Mouse (Mus musculus) large intestine, adult 2 months (tissue): ENCODE measurements around the gene Itpk1. TPM values are rescaled to one million over a fixed set of nuclear protein-coding genes. Genes with fewer than 3 reads are reported as not detected.
A peak's percentile ranks its signal among the peaks of the same experiment; 100 is the strongest.

Experiments used
- DNase-seq: peaks from one replicate; pipeline ENCODE4 v3.0.0-alpha.2; 2012; ENCODE audit warnings: low read depth, low spot score
- WGBS: fragments of 180-500 bp; shearing (Covaris S2); methylation state at CpG from one replicate; pipeline ENCODE4 v1.1.7; 2018; 5-methylcytosine and 5-hydroxymethylcytosine counted together
- polyA plus RNA-seq: library from polyadenylated mRNA; depleted of rRNA; stranded (reverse); fragments of >200 nt; gene quantifications from 2 replicates; pipeline ENCODE4 v1.2.3, GENCODE M21; 2012

Itpk1 gene
- polyA plus RNA-seq, 1 experiment: 205 TPM

DNA sequence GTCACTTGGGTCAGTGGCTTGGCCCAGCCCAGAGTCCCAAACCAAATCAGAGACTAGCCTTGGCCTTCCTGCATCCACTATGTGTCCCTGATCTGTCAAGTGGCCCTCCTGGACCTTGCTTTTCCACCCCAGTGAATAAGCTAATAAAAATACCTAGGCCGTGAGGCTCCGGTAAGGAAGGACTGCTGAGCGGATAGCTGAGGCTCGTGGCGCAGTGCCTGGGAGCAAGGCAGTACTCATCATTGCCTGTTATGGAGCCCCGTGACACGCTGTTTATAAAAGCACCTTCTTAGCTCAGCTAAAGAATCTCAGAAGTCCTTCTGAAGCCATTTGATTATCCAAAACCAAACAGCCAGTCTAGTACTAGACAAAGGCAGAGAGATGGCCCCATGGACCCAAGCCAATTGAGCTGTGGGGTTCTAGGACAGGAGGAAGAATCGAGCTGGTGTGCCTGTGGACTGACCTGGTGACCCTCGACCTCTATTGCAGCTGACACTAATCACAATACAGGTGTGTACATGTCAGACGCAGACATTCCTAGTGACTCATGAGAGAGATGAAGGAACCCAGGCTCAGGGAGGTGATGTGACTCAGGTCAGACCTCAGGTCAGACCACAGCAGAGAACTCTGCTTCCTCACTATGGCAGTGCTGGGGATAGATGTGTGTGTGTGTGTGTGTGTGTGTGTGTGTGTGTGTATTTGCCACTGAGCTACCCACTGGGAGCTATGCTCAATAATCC lies 127.9 kb downstream of the Itpk1 start:
- no peak for DNase-seq
- 55% methylated on average over 10 of the region's 10 CpGs for WGBS

DNA sequence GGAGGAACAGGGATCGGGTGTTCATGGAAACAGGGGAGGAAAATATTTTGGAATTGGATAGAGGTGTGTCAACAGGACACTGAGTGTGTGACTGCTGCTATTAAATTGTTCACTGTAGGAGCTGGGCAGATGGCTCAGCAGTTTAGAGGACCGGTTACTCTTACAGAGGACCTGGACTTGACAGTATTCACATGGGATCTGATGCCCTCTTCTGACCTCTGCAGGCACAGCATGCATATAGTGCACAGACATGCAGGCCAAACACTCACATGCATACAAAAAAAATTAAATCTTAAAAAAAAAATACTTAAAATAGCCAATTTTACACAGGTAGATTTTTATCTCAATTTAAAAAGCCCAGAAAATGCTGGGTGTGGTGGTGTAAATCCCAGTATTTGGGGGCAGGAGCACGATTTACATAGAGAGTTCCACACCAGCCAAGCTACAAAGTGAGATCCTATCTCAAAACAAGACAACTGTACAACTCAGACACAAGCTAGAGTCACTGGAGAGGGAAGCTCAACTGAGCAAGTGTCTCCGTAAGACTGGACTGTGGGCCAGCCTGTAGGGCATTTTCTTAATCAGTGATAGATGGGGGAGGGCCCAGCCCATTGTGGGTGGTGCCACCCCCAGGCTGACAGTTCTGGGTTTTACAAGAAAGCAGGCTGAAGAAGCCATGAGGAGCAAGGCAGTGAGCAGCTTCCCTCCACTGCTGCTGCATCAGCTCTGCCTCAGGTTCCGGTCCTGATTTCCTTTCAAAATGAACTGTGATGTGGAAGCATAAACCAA lies 129.0 kb downstream of the Itpk1 start:
- no peak for DNase-seq
- WGBS: 86% methylated on average over 5 of the region's 5 CpGs

DNA sequence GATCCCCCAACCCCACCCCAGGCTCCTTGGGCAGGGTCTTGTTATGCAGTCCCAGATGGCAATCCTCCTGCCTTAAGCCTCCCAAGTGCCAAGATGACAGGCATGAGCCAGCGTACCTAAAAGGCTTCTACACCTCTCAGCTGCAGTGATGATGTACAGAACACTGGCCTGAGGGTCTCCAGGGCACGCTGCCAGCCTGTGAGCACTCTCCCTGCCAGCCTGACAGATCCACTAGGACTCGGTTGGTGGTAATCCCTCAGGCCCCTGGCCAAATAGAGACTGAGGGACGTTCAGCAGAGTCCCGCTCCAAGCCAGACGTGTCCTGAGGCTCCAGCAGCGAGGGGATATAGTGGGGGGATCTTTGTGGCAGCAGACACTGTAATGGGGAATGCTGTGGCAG lies 131.7 kb downstream of the Itpk1 start:
- WGBS: 82% methylated on average over 7 of the region's 7 CpGs
- DNase-seq: no peak

DNA sequence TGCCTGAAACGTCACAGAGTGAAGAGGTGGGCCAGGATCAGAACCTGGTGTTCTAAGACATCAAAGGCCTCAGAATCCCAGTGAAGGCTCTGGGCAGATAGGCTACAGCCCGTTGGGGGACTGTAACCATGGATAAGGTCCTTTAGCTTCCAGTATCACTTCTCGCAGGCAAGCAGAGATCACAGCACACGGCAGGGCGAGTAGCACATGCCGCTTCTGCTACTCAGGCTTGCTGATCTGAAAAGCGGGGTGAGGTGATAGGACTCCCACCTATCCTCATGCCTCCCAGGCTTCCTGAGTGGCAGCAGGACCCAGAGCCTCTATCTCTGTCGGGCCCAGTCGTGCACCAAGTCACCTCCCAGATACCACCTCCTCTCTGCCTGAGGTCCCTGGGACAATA lies 133.1 kb downstream of the Itpk1 start:
- no peak for DNase-seq
- WGBS: 89% methylated on average over 9 of the region's 9 CpGs

DNA sequence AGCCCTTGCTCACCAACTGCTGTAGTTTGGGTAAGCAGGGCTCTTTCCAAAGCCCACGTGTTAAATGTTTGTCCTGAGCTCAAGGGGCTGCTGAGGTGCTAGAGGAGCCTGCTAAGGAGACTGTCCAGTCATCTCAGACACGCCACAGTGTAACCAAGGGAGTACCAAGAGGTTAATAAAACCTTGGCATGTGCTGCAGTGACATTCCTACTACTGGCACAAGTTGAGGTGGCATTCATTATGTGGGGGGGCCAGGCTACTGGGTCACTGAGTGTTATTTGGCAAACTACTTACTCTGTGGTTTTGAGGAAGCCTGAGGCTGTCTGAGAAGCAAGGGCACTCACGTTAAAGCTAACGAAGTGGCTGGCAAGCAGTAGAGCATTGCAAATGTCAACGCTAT lies 134.0 kb downstream of the Itpk1 start:
- 75% methylated on average over 5 of the region's 5 CpGs for WGBS
- no peak for DNase-seq

DNA sequence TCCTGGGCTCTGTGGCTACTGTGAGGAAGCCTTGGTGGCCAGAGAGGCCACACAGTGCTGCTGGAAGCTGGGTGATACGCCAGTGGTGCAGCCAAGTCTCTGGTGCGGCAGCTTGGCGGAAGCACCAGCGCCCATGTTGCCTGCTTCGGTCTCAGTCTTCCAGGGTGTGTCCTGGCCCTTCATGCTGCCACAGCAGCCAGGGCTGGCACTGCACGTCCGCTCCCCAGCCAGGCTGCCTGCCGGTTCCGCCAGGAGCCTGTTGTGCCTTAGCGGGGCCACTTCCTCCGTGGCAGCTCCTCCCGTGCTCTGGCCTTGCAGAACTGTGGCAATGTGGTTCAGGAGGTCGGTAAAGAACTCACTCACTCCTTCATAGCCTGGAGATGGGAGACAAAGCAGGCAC lies 134.6 kb downstream of the Itpk1 start:
- DNase-seq: no peak
- WGBS: 85% methylated on average over 13 of the region's 13 CpGs

DNA sequence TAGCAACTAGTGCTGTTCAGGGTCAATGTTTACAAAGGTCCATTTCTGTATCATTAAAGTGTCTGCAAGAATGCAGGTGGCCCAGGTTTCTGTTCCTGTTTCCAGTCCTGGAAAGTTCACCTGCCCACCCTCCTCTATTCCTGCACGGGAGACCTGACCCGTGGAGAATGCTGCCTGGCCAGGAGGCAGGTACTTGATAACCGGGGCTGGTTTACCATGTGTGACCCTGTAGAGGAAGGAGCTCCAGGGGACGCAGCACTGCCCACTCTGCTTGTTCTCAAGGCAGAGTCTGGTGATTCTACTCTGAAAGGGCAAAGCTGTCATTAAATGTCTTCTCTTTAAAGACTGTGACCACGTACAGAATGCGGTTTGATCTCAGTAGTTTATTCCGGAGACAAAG lies 136.5 kb downstream of the Itpk1 start:
- DNase-seq: no peak
- WGBS: 66% methylated on average over 7 of the region's 7 CpGs

DNA sequence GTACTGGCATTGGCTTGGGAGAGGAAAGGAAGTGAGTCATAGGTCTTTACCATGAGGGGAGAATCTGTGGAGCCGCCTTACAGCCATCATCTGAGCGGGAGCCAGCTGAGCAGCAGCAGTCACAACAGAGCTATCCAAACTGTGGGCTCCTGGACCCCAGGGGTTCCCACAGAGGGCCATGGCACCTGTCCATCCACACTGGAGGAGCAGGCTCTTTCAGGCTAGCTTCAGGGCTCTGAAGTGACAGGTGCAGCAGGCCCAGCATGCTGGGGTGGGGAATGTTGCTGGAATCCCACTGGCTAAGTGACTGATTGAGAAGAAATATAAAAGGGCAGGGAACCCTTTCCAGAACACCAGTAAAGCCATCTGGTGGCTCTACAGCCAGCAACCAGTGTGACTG lies 137.8 kb downstream of the Itpk1 start:
- WGBS: 62% methylated on average over 2 of the region's 2 CpGs
- DNase-seq: no peak

DNA sequence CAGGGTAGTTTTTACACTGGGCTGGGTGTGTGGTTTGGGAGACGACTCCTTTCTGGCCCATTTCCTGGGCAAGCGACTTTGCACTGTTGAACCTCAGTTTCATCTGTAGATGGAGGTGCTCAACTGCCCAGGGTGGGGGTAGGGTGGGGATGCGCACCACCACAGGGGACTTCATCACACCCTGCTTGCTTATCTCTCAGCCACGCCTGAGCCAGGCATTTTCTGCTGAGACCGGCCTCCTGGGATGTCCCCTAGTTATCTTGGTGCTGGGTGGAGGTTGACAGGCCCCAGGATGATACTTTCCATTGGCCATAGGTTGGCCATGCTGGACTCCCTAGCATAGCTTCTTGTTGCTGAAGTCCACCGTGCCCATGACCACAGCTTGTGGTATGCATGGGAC lies 139.6 kb downstream of the Itpk1 start:
- DNase-seq: no peak
- 51% methylated on average over 6 of the region's 6 CpGs for WGBS

DNA sequence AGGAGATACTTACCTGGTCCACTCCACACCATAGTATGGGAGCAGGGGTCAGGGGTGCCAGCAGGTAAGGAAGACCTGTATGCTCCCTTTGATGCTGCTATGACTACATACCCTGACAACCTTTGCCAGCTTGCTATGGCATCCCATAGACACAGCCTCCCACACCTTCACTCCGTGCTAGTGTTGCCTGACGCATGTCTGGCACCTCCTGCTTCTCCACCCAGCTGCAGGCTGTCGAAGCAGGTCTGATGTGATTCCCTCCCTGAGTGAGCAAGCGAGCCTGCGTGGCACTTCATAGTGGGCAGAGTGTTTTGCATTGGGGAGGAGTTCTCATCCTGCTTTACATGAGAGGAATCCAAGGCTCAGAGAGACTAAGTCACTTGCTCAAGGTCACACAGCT lies 147.4 kb downstream of the Itpk1 start:
- 82% methylated on average over 5 of the region's 5 CpGs for WGBS
- no peak for DNase-seq

DNA sequence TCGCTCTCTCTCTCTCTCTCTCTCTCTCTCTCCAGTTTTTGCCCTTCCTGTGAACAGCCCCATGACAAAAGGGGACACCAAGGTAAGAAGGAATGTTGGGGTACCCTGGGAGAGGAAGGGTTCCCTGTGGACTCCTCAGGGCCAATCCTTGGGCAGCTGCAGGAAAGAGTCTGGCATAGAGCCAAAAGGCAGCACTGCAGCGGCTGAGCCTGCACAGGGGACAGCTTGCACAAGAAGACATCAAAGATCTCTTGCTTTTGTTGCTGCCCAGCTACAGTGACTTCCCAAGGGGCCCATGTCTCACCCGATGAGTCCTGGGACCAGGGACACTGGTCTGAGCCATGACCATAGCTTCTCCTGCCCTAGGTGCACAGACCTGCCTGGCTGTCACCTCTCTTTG lies 148.9 kb downstream of the Itpk1 start:
- WGBS: 59% methylated on average over 3 of the region's 3 CpGs
- no peak for DNase-seq

DNA sequence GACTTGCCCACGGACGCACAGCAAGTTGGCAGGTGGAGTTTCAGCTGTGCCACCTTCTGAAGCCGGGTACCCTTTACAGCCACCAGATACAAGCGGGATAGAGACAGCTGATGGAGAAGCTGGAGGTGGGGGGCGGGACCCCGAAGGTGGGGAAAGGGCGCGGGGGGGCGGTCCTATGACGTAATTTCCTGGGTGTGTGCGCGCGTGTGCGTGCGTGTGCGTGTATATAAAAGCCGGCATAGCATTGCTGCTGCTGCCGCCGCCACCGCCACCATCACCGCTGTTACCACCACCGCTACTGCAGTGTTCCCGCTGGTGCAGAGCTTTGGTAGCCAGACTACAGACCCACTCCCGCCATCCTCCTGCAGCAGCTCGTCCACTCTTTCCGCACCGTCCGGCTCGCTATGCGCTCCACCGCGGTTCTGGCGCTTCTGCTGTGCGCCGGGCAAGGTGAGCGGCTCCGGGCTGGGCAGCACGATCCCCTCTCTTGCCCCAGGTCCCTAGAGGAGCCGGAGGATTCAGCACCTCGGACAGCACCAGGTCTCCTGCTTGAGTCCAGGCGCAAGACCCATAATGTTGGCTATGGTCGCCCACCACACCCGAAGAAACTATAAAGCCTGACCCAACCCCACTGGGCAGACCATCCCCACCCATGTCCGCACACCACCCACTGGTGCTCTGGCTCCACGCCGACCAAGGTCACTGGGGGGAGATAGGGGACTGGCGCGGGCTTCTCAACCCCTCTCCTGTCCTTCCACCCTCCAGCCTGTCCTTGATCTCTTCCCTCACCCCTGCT lies 149.8 kb downstream of the Itpk1 start, which contains the start of gene Chga:
Chga (plus strand) TSS at position 249 of the 796 bp plus-strand sequence.
- DNase-seq: no peak
- 4% methylated on average over 48 of the region's 48 CpGs for WGBS

DNA sequence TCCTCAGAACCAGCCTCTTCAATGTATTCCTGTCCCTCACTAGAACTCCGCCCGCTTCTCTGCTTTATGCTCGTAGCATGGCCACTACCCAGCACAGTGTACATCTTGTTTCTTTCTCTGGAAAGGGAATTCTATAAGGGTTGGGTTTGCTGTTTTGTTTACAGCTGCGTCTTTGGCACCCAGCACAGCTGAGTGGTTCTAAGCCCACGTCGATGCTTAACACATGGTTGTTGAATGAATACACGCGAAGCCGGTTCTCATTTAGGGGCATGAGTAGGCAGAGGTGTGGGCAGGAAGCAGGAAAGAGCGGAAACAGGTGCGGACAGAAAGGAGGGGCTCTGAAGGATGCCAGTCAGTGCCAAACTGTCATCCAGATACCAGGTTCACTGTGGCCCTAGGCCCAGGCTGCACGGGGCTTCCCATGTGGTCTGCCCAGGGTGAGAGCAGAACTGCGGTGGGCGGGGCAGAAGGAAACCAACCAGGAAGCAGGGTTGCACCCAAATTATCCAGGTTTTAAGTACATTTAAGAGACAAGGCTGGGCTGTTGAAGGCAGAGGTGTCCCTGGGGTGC lies 150.9 kb downstream of the Itpk1 start:
- no peak for DNase-seq

DNA sequence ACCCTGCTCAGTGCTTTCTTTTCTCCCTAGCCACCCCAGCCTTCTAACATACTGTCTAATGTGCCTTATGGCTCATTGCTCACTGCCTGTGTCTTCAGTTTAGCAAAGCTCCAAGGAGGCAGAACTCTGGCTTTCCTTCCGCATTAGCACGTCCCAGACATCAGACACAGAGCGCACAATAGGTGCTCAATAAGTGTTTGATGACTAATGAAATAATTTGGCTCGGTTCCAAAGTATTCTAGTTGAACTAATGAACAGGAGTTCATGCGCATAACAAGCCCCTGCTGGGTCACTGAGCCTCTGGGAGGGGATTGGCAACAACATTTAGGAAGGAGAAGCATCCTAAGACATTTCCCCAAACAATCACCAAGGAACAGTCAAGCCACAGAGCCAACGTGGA lies 152.7 kb downstream of the Itpk1 start:
- no peak for DNase-seq
- 65% methylated on average over 6 of the region's 6 CpGs for WGBS

More for the DNA sequence above, 150.9 kb downstream of the Itpk1 start:
- WGBS: 70% methylated on average over 14 of the region's 14 CpGs

DNA sequence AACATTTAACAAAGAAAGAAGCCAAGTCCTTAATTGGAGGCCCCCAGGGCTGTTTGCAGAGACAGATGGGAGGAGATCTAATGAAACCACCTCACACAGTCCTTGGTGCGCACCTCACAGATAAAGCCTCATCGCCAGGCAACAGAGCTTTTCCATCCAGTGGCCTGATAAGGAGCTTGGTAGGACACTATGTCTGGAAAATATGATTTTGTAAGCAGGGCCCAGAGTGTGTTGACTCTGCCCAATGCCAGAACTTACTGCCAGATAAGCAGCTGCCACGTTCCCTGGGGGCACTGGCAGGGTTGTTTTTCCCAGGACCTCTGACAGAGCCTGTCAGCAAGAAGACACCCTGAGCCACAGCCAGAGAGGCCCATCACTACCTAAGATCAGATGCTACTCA lies 153.5 kb downstream of the Itpk1 start:
- 65% methylated on average over 3 of the region's 3 CpGs for WGBS
- no peak for DNase-seq

DNA sequence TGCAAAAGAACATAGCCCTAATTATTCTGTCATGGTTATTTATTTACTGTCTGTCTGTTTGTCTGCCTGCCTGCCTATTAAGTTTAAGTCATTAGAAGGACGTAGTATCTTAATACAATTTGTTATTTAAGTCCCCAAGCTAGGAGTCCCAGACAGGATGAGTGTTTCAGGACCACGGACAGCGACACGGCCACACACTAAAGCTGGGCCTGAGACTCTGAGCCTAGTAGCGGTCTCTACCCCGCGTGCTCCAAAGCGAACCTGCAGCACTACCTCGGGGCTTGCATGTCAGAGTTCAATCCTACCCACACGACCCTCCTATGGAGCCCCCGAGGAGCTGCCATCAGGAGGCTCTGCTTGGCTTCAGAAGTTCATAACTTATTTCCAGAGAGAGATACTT lies 154.2 kb downstream of the Itpk1 start:
- WGBS: 2% methylated on average over 11 of the region's 11 CpGs
- peak; percentile 37 for DNase-seq

DNA sequence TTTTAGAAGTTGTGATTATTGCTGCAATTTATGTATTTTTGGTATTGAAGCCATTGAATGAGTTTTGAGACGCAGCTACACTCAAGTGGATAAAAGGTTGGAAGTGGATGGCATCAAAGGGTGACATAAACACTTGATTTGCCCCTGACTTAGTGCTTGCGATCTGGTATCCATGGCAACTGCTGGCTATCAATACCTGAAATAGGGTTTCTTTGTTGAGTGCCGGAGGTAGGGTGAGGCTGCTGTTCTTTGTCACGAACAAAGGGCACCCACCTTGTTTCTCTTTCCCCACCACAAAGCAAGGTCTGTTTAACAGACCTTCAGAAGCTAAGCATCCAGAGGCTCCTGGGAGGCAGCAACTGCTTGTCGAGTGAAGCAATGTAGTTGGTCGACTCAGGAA lies 159.6 kb downstream of the Itpk1 start:
- no peak for DNase-seq
- 43% methylated on average over 6 of the region's 6 CpGs for WGBS

DNA sequence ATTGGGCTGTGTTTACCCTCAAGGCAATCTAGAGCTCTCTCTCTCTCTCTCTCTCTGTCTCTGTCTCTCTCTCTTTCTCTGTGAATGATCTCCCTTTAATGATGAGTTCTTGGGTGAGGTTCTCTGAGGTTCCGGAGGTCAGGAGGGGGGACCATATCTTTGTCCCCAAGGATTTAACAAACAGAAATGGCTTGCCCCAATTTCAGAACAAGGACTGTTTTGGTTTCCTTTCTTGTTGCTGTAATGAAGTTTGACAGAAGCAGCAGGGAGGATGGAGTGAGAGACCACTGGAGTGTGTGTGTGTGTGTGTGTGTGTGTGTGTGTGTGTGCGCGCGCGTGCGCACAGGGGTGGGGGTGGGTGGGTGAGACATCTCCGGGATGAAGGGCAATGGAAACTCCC lies 163.6 kb downstream of the Itpk1 start:
- DNase-seq: no peak
- WGBS: 94% methylated on average over 7 of the region's 7 CpGs

DNA sequence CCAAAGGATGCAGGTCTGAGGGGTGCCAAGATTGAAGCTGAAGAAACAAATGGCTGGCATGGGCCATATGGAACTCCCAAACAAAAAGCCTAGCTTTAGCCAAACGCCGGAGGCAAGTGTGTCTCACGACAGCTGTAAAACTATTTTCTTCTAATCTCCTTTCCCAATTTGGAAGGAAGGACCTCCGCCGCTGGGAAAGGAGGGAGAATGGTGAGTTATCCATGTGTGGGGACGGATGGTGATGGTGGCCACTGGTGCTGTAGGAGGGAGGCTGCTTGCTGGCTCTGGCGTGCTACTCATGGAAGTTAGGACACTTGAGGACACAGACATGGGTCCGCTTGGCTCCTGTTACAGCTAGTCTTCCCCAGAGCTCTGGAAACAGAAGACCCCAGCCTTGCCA lies 164.5 kb downstream of the Itpk1 start:
- 60% methylated on average over 8 of the region's 8 CpGs for WGBS
- DNase-seq: no peak

DNA sequence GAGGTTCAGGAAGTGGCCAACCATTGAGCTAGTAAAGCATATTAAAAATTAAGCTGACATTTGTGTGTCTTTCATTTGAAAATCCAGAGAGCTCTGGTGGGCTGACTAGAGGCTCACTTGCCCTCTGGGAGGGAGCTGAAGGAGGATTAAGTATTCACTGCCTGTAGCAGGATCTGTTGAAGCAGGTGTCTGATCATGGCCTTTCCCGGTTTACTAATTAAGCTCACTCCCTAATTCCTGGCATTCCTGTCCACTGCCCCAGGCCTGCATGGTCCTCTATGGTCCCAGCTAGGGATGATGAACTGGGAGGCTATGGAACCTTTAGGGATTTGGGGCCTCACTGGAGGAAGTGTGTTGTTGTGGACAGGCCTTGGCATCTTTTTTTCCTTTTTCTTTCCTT lies 168.9 kb downstream of the Itpk1 start:
- DNase-seq: no peak
- WGBS: 18% methylated on average over 1 of the region's 1 CpGs
